Mouse (Mus musculus) liver, postnatal 0 days (tissue): Measurements from ENCODE around the gene Taf3.

ENCODE experiments used
- CTCF ChIP-seq: sonication (generic); IDR thresholded peaks from 2 replicates; pipeline ENCODE4 v1.5.1; 2016; ENCODE audit warnings: antibody characterized with exemption, low read depth
- EP300 ChIP-seq: IDR thresholded peaks from 2 replicates; pipeline ENCODE4 v1.6.1; 2016; ENCODE audit warnings: antibody characterized with exemption, low read depth, mild to moderate bottlenecking

GRCm38 (mm10) chr2:9894836-9895593 is 153.4 kb downstream of the Taf3 start:
- no peak for TF ChIP-seq CTCF
- no peak for TF ChIP-seq EP300
